Mouse (Mus musculus) heart, postnatal 36 days (tissue): Measurements from ENCODE around the gene Poln. TPM values are rescaled to one million over a fixed set of nuclear protein-coding genes. Genes with fewer than 3 reads are reported as not detected.

Source experiments
- DNase-seq, 2 experiments: peaks; one replicate each; pipeline ENCODE4 v3.0.0; 2021 to 2022
- intact Hi-C: fragments of 180-260 bp; cut with DNase I; formaldehyde crosslinking; loops from one replicate; pipeline ENCODE4 v1.15.1; 2025
- total RNA-seq, 2 experiments: library from RNA; stranded (reverse); gene quantifications; 2 replicates each; pipeline ENCODE4 v1.2.3; 2021

Gene Poln
- total RNA-seq, 2 experiments from 2014 or later, result 2.6 to 3.5 TPM

DNA sequence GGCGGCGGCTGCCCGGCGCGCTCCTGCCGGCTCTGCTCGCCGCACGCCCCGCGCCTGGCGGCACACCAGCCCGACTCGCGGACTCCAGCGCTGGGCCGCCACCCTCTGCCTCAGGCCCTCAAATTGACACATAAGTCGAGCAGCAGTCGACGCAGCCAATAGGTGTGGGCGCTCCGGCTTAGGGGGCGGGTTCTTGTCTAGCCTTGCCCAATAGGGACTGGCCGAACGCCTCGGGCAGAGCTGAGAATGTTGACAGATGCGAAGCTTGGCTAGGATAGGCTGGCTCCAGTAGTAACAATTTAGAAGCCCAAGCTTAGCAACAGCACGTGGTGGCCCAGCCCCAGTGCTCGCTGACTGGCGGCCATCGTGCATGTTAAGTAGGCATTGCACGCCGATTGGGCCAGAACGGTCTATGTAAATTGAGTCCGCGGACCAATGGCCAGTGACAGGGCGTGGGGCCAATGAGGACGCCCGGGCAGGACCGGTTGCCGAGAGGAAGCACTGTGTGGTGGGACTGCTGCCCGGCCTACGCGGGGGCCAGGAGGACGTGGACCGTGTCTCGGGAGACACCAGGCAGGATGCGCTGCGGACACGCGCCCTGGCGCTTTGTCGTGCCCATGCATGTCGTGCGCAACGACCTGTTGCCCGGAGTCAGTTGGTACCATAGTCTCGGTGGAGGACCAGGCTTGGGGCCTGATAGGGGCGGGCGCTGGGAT, 18.5 kb upstream of the Poln start, which contains the start of gene Mxd4:
TSS of gene Mxd4 (minus strand) at position 120 of the 716 bp plus-strand sequence.
- peak; percentile 98 for DNase-seq
- intact Hi-C loops, result loop anchor here (10.0 kb wide), 4 partner anchors 253 to 533 kb away; partner anchors contain the start of genes Add1, Nelfa, Slbp and Tacc3

DNA sequence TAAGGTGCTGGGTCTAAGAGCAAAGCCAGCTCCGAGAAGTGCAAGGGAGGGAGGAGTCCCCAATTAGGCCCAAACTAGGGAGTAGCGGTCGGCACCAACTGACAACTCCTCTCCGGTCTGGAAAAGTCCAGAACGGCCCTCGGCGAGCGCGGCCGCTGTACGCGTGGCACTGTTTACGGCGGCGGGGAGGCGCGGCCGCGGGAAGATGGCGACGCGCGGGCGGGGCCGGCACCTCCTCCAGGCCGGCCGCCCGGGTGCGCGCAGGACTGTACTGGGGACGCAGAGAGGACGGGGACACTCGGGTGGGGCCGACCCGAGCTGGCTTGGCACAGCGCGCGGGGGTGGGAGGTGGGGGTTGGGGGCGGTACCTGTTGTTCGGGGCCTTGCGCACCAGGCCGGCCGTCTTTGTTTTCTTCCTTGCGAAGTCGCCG, 17.7 kb upstream of the Poln start:
- DNase-seq, result peak; percentile 69 to 80
- intact Hi-C loops, result loop anchor here (10.0 kb wide), 4 partner anchors 252 to 532 kb away; partner anchors contain the start of genes Add1, Nelfa, Slbp and Tacc3

- intact Hi-C loops, result loop anchor here (10.0 kb wide), 4 partner anchors 252 to 532 kb away; partner anchors contain the start of genes Add1, Nelfa, Slbp and Tacc3
- peak in 1 of 2 experiments; percentile 38 for DNase-seq
Measured at GRCm38 (mm10) chr5:34186391-34186790, 17.1 kb upstream of the Poln start.

DNA sequence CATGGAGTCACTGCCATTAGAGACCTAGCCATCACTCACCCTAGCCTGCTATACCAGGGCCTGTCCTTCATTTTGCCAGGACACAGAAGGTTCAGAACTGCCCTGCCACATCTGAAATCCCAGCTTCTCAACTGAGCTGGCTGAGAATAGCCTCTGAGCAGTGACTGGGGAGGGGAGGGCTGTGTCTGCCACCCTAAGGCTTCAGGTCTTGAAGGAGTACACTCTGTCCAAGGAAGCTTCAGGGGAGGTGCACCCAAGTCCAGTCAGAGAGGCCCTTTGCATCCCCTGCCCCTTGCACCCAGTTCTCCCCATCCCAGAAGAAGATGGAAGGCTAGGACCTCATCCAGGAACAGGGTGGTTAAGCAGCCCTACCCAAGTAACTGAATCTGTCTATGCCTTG, 16.5 kb upstream of the Poln start:
- peak in 1 of 2 experiments; percentile 2 for DNase-seq
- intact Hi-C loops, result loop anchor here (2.0 to 10.0 kb wide), 5 partner anchors 15 to 531 kb away; partner anchors contain the start of genes Add1, Nelfa, Slbp and Tacc3

- intact Hi-C loops, result loop anchor here (2.0 to 10.0 kb wide), 5 partner anchors 14 to 530 kb away; partner anchors contain the start of genes Add1, Nelfa, Slbp and Tacc3
- DNase-seq, result peak in 1 of 2 experiments; percentile 14
Measured at GRCm38 (mm10) chr5:34185051-34185580, 15.9 kb upstream of the Poln start.

GRCm38 (mm10) chr5:34183976-34184375, 14.7 kb upstream of the Poln start:
- intact Hi-C loops, result loop anchor here (2.0 to 10.0 kb wide), 5 partner anchors 13 to 529 kb away; partner anchors contain the start of genes Add1, Nelfa, Slbp and Tacc3
- no peak for DNase-seq

- intact Hi-C loops, result loop anchor here (10.0 kb wide), 4 partner anchors 249 to 529 kb away; partner anchors contain the start of genes Add1, Nelfa, Slbp and Tacc3
- peak; percentile 77 to 80 for DNase-seq
Measured at GRCm38 (mm10) chr5:34183156-34183880, 14.1 kb upstream of the Poln start.

DNA sequence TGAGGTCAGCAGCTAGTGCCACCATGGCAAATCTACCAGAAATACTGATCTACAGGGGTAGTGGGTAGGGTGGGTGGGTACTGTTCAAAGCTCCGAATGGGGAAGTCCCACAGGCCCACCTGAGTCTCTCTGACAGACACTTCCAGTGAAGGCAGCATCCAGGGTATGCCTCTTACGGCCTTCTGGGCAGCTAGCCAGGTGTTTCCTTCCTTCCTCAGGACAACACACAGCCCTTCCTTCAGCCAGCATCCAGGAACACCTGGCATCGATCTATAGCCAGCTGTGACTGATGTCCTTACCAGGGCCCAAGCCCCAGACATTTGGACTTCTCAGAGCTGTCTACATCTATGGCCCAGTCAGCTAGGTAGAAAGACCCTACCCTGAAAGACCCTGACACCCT, 13.2 kb upstream of the Poln start:
- DNase-seq, result peak; percentile 58 to 59
- intact Hi-C loops, result loop anchor here (10.0 kb wide), 4 partner anchors 248 to 528 kb away; partner anchors contain the start of genes Add1, Nelfa, Slbp and Tacc3

- peak in 1 of 2 experiments; percentile 1 for DNase-seq
- intact Hi-C loops, result no loop called here
Measured at GRCm38 (mm10) chr5:34177821-34178220, 8.6 kb upstream of the Poln start.

GRCm38 (mm10) chr5:34177091-34177490, 7.8 kb upstream of the Poln start:
- intact Hi-C loops, result no loop called here
- peak in 1 of 2 experiments; percentile 12 for DNase-seq

DNA sequence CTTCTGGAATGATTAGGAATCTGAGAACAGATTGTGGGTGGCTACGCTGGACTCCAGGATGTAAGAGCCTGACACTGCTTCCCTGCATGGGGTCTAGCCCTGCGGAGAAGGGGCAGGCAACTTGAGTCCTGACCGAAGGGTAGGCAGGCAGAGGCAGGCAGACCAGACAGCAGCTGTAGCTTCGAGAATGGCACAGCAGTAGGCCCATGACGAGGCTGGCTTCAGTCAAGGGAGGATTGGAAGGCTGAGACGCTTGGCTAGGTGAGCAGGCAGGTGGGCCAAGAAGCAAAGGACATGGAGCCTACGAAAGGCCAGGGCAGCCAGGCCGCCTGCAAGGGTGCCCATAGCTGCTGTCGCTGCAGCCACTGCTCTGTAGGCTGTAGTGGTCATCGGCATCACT, 7.4 kb upstream of the Poln start:
- intact Hi-C loops, result no loop called here
- no peak for DNase-seq

DNA sequence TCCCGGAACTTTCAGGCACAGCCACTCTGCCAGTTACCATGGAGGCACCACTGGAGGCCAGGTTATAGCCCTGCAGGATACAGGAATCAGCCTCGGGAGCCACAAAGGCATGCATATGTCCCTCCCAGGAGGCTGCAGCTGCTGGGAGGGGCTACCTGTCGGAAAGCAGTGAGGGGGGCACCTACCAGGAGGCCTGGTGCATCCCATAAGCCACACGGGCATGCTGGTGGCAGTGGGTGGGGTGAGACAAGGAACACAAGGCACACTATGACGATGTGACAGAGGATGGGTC, 6.1 kb upstream of the Poln start:
- DNase-seq, result no peak
- intact Hi-C loops, result no loop called here

- intact Hi-C loops, result no loop called here
Measured at GRCm38 (mm10) chr5:34174550-34175402, 5.5 kb upstream of the Poln start.

DNA sequence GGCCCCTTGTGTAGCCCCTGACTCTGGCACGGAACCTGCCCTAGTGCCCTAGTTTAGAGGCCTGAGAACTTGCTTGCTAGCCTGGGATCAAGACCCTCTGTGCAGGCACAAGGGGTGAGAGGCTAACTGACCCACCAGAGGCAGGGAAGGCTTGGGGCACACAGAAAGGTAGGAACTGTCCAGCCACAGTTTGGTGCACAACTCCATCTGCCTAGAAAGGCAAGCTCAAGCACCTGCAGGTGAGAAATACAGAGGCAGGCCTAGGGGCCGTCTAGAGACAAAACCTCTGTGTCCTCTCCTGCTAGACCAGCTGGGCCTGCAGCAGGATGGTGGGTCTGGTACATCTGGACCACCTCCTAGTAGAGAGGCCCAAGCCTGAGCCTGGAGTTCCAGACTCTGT, 4.8 kb upstream of the Poln start:
- intact Hi-C loops, result no loop called here
- no peak for DNase-seq

More at GRCm38 (mm10) chr5:34174550-34175402, 5.5 kb upstream of the Poln start:
- DNase-seq, result no peak

DNA sequence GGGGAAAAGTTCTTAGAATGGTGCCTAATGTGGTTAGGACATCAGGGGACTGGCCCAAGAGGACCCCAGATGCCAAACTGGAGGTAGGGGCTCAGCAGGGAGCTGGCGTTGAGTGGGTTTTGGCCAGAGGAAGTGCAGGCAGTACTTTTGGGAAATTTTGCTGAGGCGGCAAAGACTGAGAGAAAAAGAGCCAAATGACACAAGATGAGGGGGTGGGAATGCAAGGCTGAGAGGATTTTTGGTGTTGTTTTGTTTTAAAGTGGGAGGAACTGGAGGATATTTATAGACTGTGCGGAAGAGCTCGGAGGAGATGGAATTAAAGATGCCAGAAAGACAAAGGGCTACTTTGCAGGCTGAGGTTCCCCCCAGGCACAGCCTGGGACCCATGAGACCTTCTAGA, 1.5 kb upstream of the Poln start:
- peak in 1 of 2 experiments; percentile 30 for DNase-seq
- intact Hi-C loops, result loop anchor here (2.0 kb wide), 1 partner anchor 14 kb away; no protein-coding TSS in a partner anchor

DNA sequence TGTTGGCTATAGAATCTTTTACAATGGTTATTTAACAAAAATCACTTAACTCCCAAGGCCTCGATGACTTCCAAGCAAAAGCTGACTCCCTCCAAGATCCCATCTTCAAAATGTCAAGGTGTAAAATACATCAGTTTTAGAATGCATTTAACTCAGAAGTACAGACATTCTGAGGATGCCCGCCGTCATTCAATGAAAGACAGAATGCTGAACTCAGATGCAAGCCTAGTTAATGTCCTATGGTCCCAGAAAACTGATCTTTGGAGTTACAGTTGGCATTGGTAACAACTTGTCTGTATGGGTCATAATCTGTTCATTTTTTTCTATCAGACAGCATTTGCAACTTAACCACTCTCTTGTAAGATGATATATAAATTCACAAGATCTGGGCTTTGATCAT, 706 bp upstream of the Poln start:
- intact Hi-C loops, result loop anchor here (2.0 kb wide), 1 partner anchor 15 kb away; no protein-coding TSS in a partner anchor
- no peak for DNase-seq

DNA sequence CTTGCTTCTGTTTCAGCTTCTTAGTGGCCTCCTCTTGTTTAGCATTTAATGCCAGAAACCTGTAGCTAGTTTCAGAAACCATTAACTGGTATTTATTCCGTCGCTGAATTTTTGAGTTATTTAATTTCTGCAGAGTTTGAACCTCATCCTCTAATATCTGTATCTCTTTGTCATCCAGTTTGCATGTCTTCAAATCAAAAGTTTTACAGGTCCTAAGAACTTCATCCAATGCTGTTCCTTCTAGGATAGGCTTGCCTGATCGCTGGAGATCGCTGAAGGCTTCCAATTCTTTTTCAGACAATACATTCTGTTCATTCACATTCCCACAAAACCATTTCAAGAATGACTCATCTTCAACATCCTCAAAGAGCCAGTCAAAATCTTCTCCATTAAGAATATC, 1.4 kb downstream of the Poln start:
- no peak for DNase-seq
- intact Hi-C loops, result no loop called here

DNA sequence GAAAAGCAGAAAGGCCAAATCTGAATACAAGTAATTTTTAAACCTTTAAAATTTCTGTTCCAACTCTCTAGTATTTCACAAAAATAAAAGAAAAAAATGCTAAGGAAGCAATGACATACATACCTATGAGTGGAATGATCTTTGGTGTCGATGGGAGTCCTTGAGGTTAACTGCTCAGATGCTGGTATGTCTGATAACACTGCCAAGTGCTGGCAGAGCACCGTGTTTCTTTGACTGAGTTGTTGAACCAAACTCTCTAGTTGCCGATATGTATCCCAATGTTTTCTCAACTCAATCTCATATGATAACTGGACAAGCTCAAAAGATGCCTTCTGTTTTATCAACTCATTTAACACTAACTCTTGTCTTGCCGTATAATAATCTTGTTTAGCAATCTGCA, 3.5 kb downstream of the Poln start:
- intact Hi-C loops, result no loop called here

DNA sequence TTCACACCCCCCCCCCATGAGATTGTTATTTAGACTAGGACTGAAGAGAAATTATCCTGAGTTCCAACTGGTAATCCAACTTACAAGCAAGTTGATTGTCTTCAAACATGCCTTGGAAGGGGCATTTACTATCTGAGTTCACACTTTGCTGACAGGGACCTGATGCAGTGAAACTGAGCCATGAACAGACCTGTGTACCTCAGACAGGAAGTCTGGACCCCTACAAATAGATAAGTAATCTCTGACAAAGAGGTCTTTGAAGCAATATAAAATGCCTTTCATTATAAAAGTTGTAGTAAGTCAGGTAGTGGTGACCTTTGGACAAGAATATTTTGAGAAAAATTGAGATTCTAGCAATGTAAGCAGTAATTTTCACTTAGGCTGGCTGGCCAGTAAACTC, 20.8 kb downstream of the Poln start:
- DNase-seq, result no peak
- intact Hi-C loops, result no loop called here

More for the DNA sequence above, 3.5 kb downstream of the Poln start:
- DNase-seq, result no peak

DNA sequence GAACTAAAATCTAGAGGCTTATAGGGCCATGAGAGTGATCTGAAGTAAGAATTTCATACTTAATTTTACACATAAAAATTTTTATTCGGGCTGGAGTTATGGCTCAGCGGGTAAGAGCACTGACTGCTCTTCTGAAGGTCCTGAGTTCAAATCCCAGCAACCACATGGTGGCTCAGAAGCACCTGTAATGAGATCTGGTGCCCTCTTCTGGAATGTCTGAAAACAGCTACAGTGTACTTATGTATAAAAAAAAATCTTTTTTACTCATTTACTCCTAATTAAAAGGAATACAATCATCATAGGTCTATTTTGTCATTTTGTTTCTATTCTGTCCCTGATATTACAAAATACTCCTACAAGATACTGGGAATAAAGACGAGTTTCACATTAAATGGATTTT, 21.7 kb downstream of the Poln start:
- DNase-seq, result no peak
- intact Hi-C loops, result no loop called here
